Mouse (Mus musculus): ENCODE measurements at regions not wholly inside any gene's neighbourhood (a gene's known extent, or its start where the extent isn't known, plus 50 kb on each side); places are given as distances from the start of the nearest gene placed in this dataset.
A peak's percentile ranks its signal among the peaks of the same experiment; 100 is the strongest.

DNA sequence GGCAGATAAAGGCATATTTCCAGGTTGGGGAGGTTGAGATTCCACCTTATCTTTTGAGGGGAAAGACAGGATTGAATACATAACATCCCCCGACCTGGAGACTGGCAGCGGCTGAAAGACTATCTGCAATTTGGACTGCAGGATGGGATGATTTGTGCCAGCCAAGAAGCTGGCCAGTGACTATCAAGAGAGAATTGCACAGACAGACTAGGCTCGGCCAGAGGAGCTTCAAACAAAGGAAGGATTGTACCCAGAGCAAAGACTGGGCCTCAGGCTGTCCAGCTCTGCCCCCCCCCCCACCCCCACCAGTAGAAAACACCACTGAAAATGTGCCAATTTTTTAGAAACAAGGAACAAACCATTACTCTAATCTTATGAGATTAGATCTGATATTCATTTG lies 73.0 kb upstream of the Fam3c start:
- WGBS, result 56% methylated on average over 3 of the region's 3 CpGs
- no peaks in the 10 kb centered on the region for H3K4me1 ChIP-seq (replicated peaks; ENCODE audit: control insufficient read depth, insufficient read depth, low read length)

DNA sequence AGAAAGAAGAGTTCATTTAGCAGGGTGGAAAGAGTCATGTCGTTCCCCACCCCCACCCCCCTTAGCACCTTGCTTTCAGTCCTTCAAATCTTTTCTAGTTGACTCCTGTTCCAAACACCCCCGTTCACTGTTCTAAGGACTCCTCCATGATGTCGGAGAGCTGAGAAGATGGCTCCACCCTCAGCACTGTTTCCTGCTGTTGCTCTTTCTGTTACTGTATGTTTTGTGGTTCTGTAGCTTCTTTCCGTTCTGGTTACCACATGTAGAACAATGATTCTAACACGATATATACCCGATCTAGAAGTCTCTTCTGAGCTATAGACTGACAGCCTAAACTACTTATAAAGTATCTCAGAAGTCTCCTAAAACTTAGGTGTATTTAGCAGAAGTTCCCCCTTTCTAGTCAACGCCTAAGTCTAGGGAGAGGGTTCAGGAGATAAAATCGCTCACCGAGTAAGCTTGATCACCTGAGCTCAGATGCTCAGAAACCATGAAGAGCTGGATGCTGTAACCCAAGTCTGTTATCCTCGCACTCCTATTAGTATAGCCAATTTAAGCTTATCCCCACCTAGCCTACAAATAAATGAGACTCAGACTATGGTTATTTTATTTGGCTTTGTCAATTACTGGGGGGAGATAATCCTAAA lies 68.2 kb upstream of the Fam3c start:
- DNase-seq (ENCODE audit: low spot score), result no peak
- WGBS, result 93% methylated on average over 10 of the region's 10 CpGs
- Histone ChIP-seq H3K9ac (no peak overlapping the region), H3K27ac (no peak overlapping the region), H3K9me3 (ENCODE audit: control insufficient read depth, low read length) (no peaks in the 10 kb centered on the region), H3K4me1 (replicated peaks; ENCODE audit: control insufficient read depth, insufficient read depth, low read length) (no peaks in the 10 kb centered on the region), H3K27me3 (ENCODE audit: control insufficient read depth, insufficient read depth, low read length) (no peaks in the 10 kb centered on the region), H3K4me2 (replicated peaks) (no peak overlapping the region), H3K36me3 (replicated peaks; ENCODE audit: control insufficient read depth, insufficient read depth) (no peaks in the 10 kb centered on the region), H3K4me3 (replicated peaks; ENCODE audit: low read length) (no peak overlapping the region)
- ATAC-seq (ENCODE audit: low FRiP score), result no peak

More for the DNA sequence above, 73.0 kb upstream of the Fam3c start:
- Histone ChIP-seq H3K9ac (no peak overlapping the region), H3K36me3 (replicated peaks; ENCODE audit: control insufficient read depth, insufficient read depth) (no peaks in the 10 kb centered on the region), H3K4me2 (replicated peaks) (no peak overlapping the region), H3K27me3 (ENCODE audit: control insufficient read depth, insufficient read depth, low read length) (no peaks in the 10 kb centered on the region), H3K27ac (0 out of 2 replicates have a peak overlapping the region, but pooled peaks have one; percentile 38), H3K4me3 (replicated peaks; ENCODE audit: low read length) (no peak overlapping the region), H3K9me3 (ENCODE audit: control insufficient read depth, low read length) (no peaks in the 10 kb centered on the region)
- DNase-seq (ENCODE audit: low spot score) (no peak), ATAC-seq (ENCODE audit: low FRiP score) (peak; percentile 82; the same call in 1 of the 2 replicates)

DNA sequence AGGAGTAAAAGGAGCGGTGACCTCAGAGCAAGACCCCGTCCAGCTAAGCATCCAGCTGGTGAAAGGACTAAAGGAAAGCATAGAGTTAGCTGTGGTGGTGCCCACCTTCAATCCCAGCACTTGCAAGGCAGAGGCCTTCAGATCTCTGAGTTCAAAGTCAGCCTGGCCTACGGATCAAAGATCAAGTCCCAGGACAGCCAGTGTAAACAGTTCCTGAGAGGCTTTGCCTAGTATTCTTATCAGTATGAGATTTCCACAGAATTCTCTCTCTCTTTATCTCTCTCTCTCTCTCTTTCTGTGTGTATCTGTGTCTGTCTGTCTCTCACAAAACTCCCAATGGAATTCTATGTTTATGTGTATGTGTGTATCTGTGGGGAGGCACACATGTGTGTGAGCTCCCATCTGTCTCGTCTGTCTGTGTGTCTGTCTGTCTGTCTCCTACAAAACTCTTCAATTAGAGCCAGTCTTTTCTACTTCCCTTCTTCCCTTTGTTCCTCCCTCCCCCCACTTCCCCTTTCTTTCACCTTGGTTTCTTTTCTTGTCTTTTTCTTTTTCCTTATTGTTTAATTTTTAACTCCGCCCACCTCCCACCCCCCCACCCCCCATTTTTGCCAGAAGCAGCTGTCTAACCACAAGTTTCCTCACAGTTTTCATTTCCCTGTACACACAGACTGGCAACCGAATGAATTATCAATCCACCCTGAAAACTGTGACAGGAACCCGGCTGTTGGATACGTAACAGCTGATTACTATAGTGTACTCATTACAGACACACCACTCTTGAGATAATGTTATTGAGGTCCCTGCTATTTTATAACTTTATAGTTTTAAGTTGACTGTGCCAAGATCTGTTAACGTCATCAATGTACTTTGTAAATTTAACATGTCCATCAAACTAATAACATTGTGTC lies 67.3 kb upstream of the Fam3c start:
- no peak overlapping the region for H3K9ac ChIP-seq
- H3K36me3 ChIP-seq (replicated peaks; ENCODE audit: control insufficient read depth, insufficient read depth), result no peaks in the 10 kb centered on the region
- no peak overlapping the region for H3K4me2 ChIP-seq (replicated peaks)
- no peak for ATAC-seq (ENCODE audit: low FRiP score)
- no peaks in the 10 kb centered on the region for H3K27me3 ChIP-seq (ENCODE audit: control insufficient read depth, insufficient read depth, low read length)
- no peak overlapping the region for H3K27ac ChIP-seq
- no peaks in the 10 kb centered on the region for H3K4me1 ChIP-seq (replicated peaks; ENCODE audit: control insufficient read depth, insufficient read depth, low read length)
- no peaks in the 10 kb centered on the region for H3K9me3 ChIP-seq (ENCODE audit: control insufficient read depth, low read length)
- no peak for DNase-seq (ENCODE audit: low spot score)
- WGBS, result 83% methylated on average over 9 of the region's 9 CpGs
- no peak overlapping the region for H3K4me3 ChIP-seq (replicated peaks; ENCODE audit: low read length)

DNA sequence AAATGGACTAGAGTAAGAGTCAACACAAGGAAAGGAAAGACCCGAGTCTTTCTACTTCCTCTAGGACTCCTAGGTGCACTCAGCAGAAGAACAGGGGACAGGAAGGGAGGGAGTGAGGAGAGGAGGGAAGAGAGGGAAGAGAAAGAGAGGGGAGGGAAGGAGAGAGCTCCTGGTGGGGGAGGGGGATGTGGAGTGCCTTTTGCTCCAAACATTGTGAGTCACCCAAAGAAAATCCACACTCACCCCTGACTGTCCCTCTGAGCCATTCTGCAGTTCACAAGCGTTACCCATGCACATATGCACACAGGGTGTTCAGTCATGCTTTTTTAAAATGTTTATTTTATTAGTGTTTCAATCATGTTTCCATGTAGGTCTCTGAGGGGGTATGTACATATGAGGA lies 65.5 kb upstream of the Fam3c start:
- no peak for DNase-seq (ENCODE audit: low spot score)
- Histone ChIP-seq H3K27ac (no peak overlapping the region), H3K9me3 (ENCODE audit: control insufficient read depth, low read length) (no peaks in the 10 kb centered on the region), H3K4me3 (replicated peaks; ENCODE audit: low read length) (no peak overlapping the region), H3K36me3 (replicated peaks; ENCODE audit: control insufficient read depth, insufficient read depth) (no peaks in the 10 kb centered on the region), H3K4me1 (replicated peaks; ENCODE audit: control insufficient read depth, insufficient read depth, low read length) (no peaks in the 10 kb centered on the region), H3K4me2 (replicated peaks) (no peak overlapping the region), H3K27me3 (ENCODE audit: control insufficient read depth, insufficient read depth, low read length) (no peaks in the 10 kb centered on the region), H3K9ac (no peak overlapping the region)
- 81% methylated on average over 2 of the region's 2 CpGs for WGBS
- no peak for ATAC-seq (ENCODE audit: low FRiP score)

DNA sequence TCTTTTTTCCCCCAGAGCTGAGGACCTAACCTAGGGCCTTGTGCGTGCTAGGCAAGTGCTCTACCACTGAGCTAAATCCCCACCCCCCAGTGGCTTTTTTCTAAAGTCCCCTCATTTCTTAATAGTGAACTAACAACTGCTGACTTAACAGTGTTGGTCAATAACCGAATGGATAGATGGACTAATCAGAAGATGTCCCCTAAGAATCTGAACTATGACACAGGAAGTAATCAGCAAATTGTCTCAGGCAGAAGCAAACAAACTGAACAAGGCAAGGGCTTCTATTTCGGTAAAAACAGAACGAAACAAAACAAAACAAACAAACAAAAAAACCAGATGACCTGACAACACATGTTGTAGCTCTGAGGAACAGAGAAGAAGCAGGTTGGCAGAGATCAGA lies 62.2 kb upstream of the Fam3c start:
- H3K27ac ChIP-seq, result no peak overlapping the region
- no peaks in the 10 kb centered on the region for H3K36me3 ChIP-seq (replicated peaks; ENCODE audit: control insufficient read depth, insufficient read depth)
- no peaks in the 10 kb centered on the region for H3K27me3 ChIP-seq (ENCODE audit: control insufficient read depth, insufficient read depth, low read length)
- DNase-seq (ENCODE audit: low spot score) (no peak), ATAC-seq (ENCODE audit: low FRiP score) (no peak)
- H3K9ac ChIP-seq, result no peak overlapping the region
- no peaks in the 10 kb centered on the region for H3K9me3 ChIP-seq (ENCODE audit: control insufficient read depth, low read length)
- no peak overlapping the region for H3K4me3 ChIP-seq (replicated peaks; ENCODE audit: low read length)
- no peak overlapping the region for H3K4me2 ChIP-seq (replicated peaks)
- WGBS, result 74% methylated on average over 4 of the region's 4 CpGs
- H3K4me1 ChIP-seq (replicated peaks; ENCODE audit: control insufficient read depth, insufficient read depth, low read length), result no peaks in the 10 kb centered on the region

DNA sequence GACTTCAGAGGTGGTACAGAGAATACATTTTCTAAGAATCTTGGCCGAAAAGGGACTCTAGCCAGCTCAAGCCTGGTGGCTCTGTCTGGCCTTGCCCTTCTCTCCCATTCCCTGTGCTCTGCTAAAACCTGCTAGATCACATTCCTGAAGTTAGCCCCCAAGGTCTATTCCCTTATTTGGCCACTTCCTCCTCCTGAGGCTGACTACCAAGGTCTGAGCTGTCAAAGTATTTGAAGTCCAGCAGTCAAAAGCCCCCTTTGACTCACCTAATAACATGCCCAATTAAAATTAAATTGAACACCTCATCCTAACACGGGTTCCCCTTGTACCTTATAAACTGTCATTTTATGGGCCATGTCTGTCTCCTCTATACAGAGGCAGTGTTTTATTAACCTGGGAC lies 61.1 kb upstream of the Fam3c start:
- no peaks in the 10 kb centered on the region for H3K27me3 ChIP-seq (ENCODE audit: control insufficient read depth, insufficient read depth, low read length)
- WGBS, result 29% methylated on average over 2 of the region's 2 CpGs
- H3K27ac ChIP-seq, result no peak overlapping the region
- H3K36me3 ChIP-seq (replicated peaks; ENCODE audit: control insufficient read depth, insufficient read depth), result no peaks in the 10 kb centered on the region
- ATAC-seq (ENCODE audit: low FRiP score), result no peak
- no peak overlapping the region for H3K4me3 ChIP-seq (replicated peaks; ENCODE audit: low read length)
- H3K9ac ChIP-seq, result no peak overlapping the region
- H3K4me2 ChIP-seq (replicated peaks), result no peak overlapping the region
- DNase-seq (ENCODE audit: low spot score), result no peak
- no peaks in the 10 kb centered on the region for H3K4me1 ChIP-seq (replicated peaks; ENCODE audit: control insufficient read depth, insufficient read depth, low read length)
- H3K9me3 ChIP-seq (ENCODE audit: control insufficient read depth, low read length), result no peaks in the 10 kb centered on the region

DNA sequence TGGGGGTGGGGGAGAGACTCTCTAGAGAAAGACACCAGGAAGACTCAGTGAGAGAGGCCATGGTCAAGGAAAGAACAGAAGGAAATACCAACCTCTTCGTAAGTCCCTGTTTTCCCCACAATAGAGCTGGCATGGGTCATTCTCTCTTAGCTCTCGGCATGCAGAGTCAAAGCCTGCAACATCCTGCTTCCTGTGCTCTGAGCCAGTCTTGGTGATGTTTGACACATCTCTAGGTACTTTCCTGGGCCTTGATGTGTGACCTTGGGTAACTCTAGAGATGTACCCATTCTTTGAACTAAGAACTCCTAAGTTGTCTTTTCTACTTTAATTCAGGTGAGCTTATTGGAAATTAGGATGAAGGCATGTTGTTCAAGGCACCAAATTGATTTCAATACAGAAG lies 55.8 kb upstream of the Fam3c start:
- no peak for ATAC-seq (ENCODE audit: low FRiP score)

DNA sequence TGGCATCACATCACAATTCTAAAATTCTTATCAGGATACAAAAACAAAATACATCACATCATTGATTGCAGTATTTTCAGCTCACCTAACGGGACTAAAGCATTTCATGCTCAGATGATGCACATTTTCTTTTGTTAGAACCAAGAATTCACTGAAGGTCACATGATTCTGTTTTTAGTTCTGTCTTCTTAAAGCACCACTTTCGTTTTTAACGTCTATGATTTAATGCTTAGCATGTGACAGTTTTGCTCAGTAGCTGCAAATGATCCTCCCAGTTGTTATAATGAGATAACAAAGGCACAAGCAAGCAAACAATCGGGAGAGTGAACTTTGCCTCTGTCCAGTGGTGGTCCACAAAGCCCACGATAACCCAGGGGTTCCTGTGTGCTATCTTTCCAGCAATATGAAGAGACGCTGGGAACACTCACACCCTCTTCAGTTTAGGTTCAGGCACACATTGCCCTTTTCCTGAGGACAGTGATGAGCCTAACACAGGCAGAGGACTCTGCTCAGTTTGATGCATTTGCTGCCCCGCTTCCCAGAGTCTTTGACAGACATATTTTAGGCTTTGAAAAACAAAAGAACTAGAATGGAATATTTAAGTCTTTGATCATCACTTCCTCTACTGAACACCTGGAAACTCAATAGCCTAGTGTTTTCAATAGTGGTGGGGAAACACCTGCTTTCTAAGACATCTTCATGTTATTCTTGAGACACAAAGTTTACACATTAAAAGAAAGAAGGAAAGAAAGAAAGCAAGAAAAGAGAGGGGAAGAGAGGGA lies 53.0 kb upstream of the Fam3c start:
- no peaks in the 10 kb centered on the region for H3K4me1 ChIP-seq (replicated peaks; ENCODE audit: control insufficient read depth, insufficient read depth, low read length)
- H3K9ac ChIP-seq, result no peak overlapping the region
- ATAC-seq (ENCODE audit: low FRiP score) (no peak), DNase-seq (ENCODE audit: low spot score) (no peak)
- no peak overlapping the region for H3K4me2 ChIP-seq (replicated peaks)
- no peaks in the 10 kb centered on the region for H3K27me3 ChIP-seq (ENCODE audit: control insufficient read depth, insufficient read depth, low read length)
- no peak overlapping the region for H3K27ac ChIP-seq
- no peaks in the 10 kb centered on the region for H3K9me3 ChIP-seq (ENCODE audit: control insufficient read depth, low read length)
- 71% methylated on average over 7 of the region's 7 CpGs for WGBS
- H3K36me3 ChIP-seq (replicated peaks; ENCODE audit: control insufficient read depth, insufficient read depth), result no peaks in the 10 kb centered on the region
- H3K4me3 ChIP-seq (replicated peaks; ENCODE audit: low read length), result no peak overlapping the region

More for the DNA sequence above, 55.8 kb upstream of the Fam3c start:
- Histone ChIP-seq H3K9ac (no peak overlapping the region), H3K27ac (no peak overlapping the region), H3K4me2 (replicated peaks) (no peak overlapping the region), H3K27me3 (ENCODE audit: control insufficient read depth, insufficient read depth, low read length) (no peaks in the 10 kb centered on the region), H3K9me3 (ENCODE audit: control insufficient read depth, low read length) (no peaks in the 10 kb centered on the region), H3K4me3 (replicated peaks; ENCODE audit: low read length) (no peak overlapping the region), H3K36me3 (replicated peaks; ENCODE audit: control insufficient read depth, insufficient read depth) (no peaks in the 10 kb centered on the region), H3K4me1 (replicated peaks; ENCODE audit: control insufficient read depth, insufficient read depth, low read length) (no peaks in the 10 kb centered on the region)
- no peak for DNase-seq (ENCODE audit: low spot score)
- WGBS, result 89% methylated on average over 2 of the region's 2 CpGs
